Mouse (Mus musculus): Measurements from ENCODE around the gene Cldn11. TPM values are rescaled to one million over a fixed set of nuclear protein-coding genes. Genes with fewer than 3 reads are reported as not detected.
"Not testable (repeated sequence)": the region's sequence is repeated elsewhere in the genome, so short reads cannot be mapped to it uniquely, and the experiment has no call there.

The Cldn11 gene
- polyA plus RNA-seq, 1 experiment from 2014 or later, result 43.4 TPM

GRCm38 (mm10) chr3:31134696-31135095 lies 15.0 kb upstream of the Cldn11 start:
- H3K9ac ChIP-seq (replicated peaks), result no peak overlapping the region
- WGBS, result 81% methylated on average over 7 of the region's 7 CpGs
- no peak overlapping the region for H3K27ac ChIP-seq
- H3K9me3 ChIP-seq, result no peaks in the 10 kb centered on the region
- H3K4me1 ChIP-seq (replicated peaks), result no peaks in the 10 kb centered on the region
- H3K27me3 ChIP-seq, result no peaks in the 10 kb centered on the region
- ATAC-seq, result no peak
- H3K36me3 ChIP-seq, result no peaks in the 10 kb centered on the region
- no peak overlapping the region for H3K4me3 ChIP-seq (replicated peaks)
- no peak overlapping the region for H3K4me2 ChIP-seq (replicated peaks)

GRCm38 (mm10) chr3:31136591-31136990 lies 13.1 kb upstream of the Cldn11 start:
- not testable (repeated sequence) for H3K27me3 ChIP-seq; H3K27ac ChIP-seq; H3K4me1 ChIP-seq (replicated peaks); ATAC-seq; H3K4me3 ChIP-seq (replicated peaks); H3K9ac ChIP-seq (replicated peaks); H3K36me3 ChIP-seq; H3K4me2 ChIP-seq (replicated peaks); H3K9me3 ChIP-seq
- 68% methylated on average over 4 of the region's 4 CpGs for WGBS

DNA sequence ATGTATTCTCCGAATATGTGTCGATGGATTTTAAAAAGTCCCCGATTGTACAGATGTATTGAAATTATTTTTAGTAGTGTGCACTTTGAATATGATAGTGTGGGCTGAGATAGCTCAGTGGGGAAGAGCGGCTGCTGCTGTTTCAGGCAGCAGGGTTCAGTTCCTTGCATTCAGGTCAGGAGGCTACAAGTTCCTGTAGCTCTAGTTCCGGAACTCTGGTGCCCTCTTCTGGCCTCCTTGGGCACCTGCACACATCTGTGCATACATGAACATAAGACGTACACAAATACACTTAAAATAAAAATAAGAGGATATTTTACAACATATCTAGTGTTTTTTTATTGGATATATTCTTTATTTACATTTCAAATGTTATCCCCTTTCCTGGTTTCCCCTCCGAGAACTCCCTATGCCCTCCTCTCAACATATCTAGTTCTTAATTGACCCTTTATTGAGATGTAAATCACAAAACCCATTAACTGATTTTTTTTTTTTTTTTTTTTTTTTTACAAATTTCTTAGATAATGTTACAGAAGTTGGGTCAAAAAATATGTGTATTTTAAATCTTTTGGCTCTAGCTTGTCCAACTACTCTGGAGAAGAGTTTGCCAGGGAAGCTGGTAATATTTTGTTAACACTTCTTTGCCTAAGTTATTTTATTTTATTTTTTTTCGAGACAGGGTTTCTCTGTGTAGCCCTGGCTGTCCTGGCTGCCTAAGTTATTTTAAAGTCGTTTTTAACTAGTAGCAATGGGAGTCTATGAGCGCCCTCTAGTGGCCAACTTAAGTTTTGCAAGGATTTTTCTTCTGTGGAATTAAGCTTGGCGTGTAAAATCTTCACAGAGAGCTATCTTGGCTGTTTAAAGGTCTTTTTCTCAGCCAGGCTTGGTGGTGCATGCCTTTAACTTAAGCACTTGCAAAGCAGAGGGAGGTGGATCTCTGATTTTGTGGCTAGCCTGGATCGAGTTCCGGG lies 11.0 kb upstream of the Cldn11 start:
- WGBS, result 59% methylated on average over 13 of the region's 13 CpGs
- H3K4me2 ChIP-seq (replicated peaks), result no peak overlapping the region
- no peaks in the 10 kb centered on the region for H3K36me3 ChIP-seq
- no peak overlapping the region for H3K27ac ChIP-seq
- H3K9me3 ChIP-seq, result no peaks in the 10 kb centered on the region
- H3K27me3 ChIP-seq, result no peaks in the 10 kb centered on the region
- H3K9ac ChIP-seq (replicated peaks), result no peak overlapping the region
- ATAC-seq, result no peak
- no peak overlapping the region for H3K4me3 ChIP-seq (replicated peaks)
- no peaks in the 10 kb centered on the region for H3K4me1 ChIP-seq (replicated peaks)

- Histone ChIP-seq H3K4me2 (replicated peaks) (no peak overlapping the region), H3K4me3 (replicated peaks) (no peak overlapping the region), H3K9me3 (no peaks in the 10 kb centered on the region), H3K4me1 (replicated peaks) (0 out of 2 replicates have a peak, but pooled peaks cover 2% of the 10 kb centered on the region), H3K36me3 (no peaks in the 10 kb centered on the region), H3K27ac (no peak overlapping the region), H3K9ac (replicated peaks) (no peak overlapping the region), H3K27me3 (no peaks in the 10 kb centered on the region)
- no peak for ATAC-seq
- WGBS, result 91% methylated on average over 4 of the region's 4 CpGs
These were observed 8.1 kb upstream of the Cldn11 start for GRCm38 (mm10) chr3:31141621-31142020.

DNA sequence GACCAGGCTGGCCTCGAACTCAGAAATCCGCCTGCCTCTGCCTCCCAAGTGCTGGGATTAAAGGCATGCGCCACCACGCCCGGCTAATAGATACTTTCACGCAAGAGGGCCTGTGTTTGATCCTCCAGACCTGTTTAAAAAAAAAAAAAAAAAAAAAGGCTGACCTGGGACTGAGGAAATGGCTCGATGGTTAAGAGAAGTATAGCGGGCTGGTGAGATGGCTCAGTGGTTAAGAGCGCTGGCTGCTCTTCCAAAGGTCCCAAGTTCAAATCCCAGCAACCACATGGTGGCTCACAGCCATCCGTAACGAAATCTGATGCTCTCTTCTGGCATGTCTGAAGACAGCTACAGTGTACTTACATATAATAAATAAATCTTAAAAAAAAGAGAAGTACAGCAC lies 4.5 kb upstream of the Cldn11 start:
- ATAC-seq, result not testable (repeated sequence)

GRCm38 (mm10) chr3:31145641-31146290 lies 4.0 kb upstream of the Cldn11 start:
- H3K36me3 ChIP-seq, result no peaks in the 10 kb centered on the region
- peaks cover 14% of the 10 kb centered on the region for H3K4me1 ChIP-seq (replicated peaks)
- no peak overlapping the region for H3K4me3 ChIP-seq (replicated peaks)
- WGBS, result 16% methylated on average over 14 of the region's 14 CpGs
- peak; percentile 83 for ATAC-seq
- H3K27me3 ChIP-seq, result peaks cover 29% of the 10 kb centered on the region
- no peak overlapping the region for H3K9ac ChIP-seq (replicated peaks)
- peak overlapping the region; percentile 23; the same call in 1 of the 2 replicates for H3K4me2 ChIP-seq (replicated peaks)
- H3K9me3 ChIP-seq, result no peaks in the 10 kb centered on the region
- no peak overlapping the region for H3K27ac ChIP-seq

More for the DNA sequence above, 4.5 kb upstream of the Cldn11 start:
- Histone ChIP-seq H3K27me3 (peaks cover 24% of the 10 kb centered on the region), H3K4me1 (replicated peaks) (peaks cover 14% of the 10 kb centered on the region)
- H3K4me3 ChIP-seq (replicated peaks); H3K4me2 ChIP-seq (replicated peaks); H3K36me3 ChIP-seq; H3K9ac ChIP-seq (replicated peaks); H3K9me3 ChIP-seq; H3K27ac ChIP-seq: not testable (repeated sequence)
- WGBS, result 86% methylated on average over 11 of the region's 11 CpGs

GRCm38 (mm10) chr3:31148595-31148994 lies 1.1 kb upstream of the Cldn11 start:
- H3K27ac ChIP-seq, result no peak overlapping the region
- peaks cover 14% of the 10 kb centered on the region for H3K4me1 ChIP-seq (replicated peaks)
- no peaks in the 10 kb centered on the region for H3K9me3 ChIP-seq
- ATAC-seq, result no peak
- WGBS, result 86% methylated on average over 7 of the region's 7 CpGs
- H3K4me2 ChIP-seq (replicated peaks), result no peak overlapping the region
- no peak overlapping the region for H3K4me3 ChIP-seq (replicated peaks)
- H3K36me3 ChIP-seq, result no peaks in the 10 kb centered on the region
- H3K9ac ChIP-seq (replicated peaks), result no peak overlapping the region
- peaks cover 35% of the 10 kb centered on the region for H3K27me3 ChIP-seq

DNA sequence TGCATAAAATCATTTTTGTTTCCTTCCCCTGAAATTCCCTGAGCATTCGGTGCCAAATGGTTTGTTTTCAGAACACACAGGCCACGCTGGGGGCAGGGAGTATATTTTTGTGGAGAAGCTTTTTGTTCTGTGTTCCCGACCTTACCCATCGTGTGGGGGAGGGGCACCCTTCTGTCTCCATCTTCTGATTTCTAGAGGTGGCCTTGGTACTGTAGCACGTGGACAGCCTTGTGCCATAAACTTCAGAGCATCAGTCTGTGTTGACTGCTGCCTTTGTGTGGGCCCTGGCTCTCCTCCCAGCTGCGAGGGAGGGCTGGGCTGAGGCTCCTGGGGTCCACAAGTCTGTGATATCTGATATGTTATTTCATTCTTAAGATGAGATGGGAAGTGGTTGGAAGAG lies 2.4 kb downstream of the Cldn11 start:
- peaks cover 16% of the 10 kb centered on the region for H3K4me1 ChIP-seq (replicated peaks)
- no peaks in the 10 kb centered on the region for H3K9me3 ChIP-seq
- no peak overlapping the region for H3K4me3 ChIP-seq (replicated peaks)
- ATAC-seq, result no peak
- 70% methylated on average over 6 of the region's 6 CpGs for WGBS
- H3K9ac ChIP-seq (replicated peaks), result no peak overlapping the region
- peaks cover 35% of the 10 kb centered on the region for H3K27me3 ChIP-seq
- H3K36me3 ChIP-seq, result no peaks in the 10 kb centered on the region
- no peak overlapping the region for H3K27ac ChIP-seq
- no peak overlapping the region for H3K4me2 ChIP-seq (replicated peaks)

GRCm38 (mm10) chr3:31156126-31156525 lies 6.4 kb downstream of the Cldn11 start:
- Histone ChIP-seq H3K36me3 (no peaks in the 10 kb centered on the region), H3K27ac (no peak overlapping the region), H3K4me2 (replicated peaks) (no peak overlapping the region), H3K9me3 (no peaks in the 10 kb centered on the region), H3K4me1 (replicated peaks) (peaks cover 3% of the 10 kb centered on the region; the same call in 1 of the 2 replicates), H3K27me3 (peaks cover 3% of the 10 kb centered on the region; the same call in 1 of the 2 replicates), H3K4me3 (replicated peaks) (no peak overlapping the region), H3K9ac (replicated peaks) (no peak overlapping the region)
- ATAC-seq, result peak; percentile 49; the same call in 1 of the 2 replicates
- WGBS, result 46% methylated on average over 3 of the region's 3 CpGs

GRCm38 (mm10) chr3:31157776-31158175 lies 8.1 kb downstream of the Cldn11 start:
- Histone ChIP-seq H3K9me3 (no peaks in the 10 kb centered on the region), H3K27me3 (no peaks in the 10 kb centered on the region), H3K27ac (no peak overlapping the region), H3K36me3 (no peaks in the 10 kb centered on the region), H3K9ac (replicated peaks) (no peak overlapping the region), H3K4me3 (replicated peaks) (no peak overlapping the region), H3K4me1 (replicated peaks) (peaks cover 3% of the 10 kb centered on the region; the same call in 1 of the 2 replicates), H3K4me2 (replicated peaks) (no peak overlapping the region)
- 89% methylated on average over 15 of the region's 15 CpGs for WGBS
- ATAC-seq, result no peak

DNA sequence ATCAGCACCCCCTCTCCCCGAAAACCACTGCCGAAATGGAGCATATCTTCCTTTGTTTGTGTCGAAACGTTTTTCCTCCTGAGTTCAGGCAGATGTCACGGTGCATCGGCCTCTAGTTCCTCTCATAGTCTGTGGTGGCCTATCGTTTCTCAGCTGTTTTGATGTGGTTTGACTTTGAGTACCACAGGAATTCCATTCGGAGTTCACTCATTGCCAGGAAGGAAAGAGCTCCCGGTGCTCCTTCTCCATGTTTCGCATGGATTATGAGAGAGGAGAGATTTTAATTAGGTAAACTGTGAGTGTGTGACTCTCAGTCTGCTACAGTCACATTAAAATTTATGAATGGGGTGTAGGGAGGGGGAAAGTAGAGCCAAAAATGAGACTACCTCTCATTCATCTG lies 10.3 kb downstream of the Cldn11 start:
- H3K27ac ChIP-seq, result no peak overlapping the region
- H3K4me3 ChIP-seq (replicated peaks), result no peak overlapping the region
- H3K4me2 ChIP-seq (replicated peaks), result no peak overlapping the region
- ATAC-seq, result no peak
- no peaks in the 10 kb centered on the region for H3K36me3 ChIP-seq
- no peaks in the 10 kb centered on the region for H3K9me3 ChIP-seq
- 77% methylated on average over 10 of the region's 10 CpGs for WGBS
- H3K4me1 ChIP-seq (replicated peaks), result peaks cover 3% of the 10 kb centered on the region; the same call in 1 of the 2 replicates
- no peak overlapping the region for H3K9ac ChIP-seq (replicated peaks)
- no peaks in the 10 kb centered on the region for H3K27me3 ChIP-seq

GRCm38 (mm10) chr3:31161336-31161735 lies 11.6 kb downstream of the Cldn11 start:
- Histone ChIP-seq H3K27me3 (no peaks in the 10 kb centered on the region), H3K9ac (replicated peaks) (no peak overlapping the region), H3K9me3 (no peaks in the 10 kb centered on the region), H3K27ac (no peak overlapping the region), H3K4me1 (replicated peaks) (peaks cover 9% of the 10 kb centered on the region), H3K36me3 (no peaks in the 10 kb centered on the region), H3K4me2 (replicated peaks) (no peak overlapping the region), H3K4me3 (replicated peaks) (no peak overlapping the region)
- WGBS, result 32% methylated on average over 6 of the region's 6 CpGs
- ATAC-seq, result no peak

Measured in midbrain, embryonic 13.5 days (tissue).